Mouse (Mus musculus): ENCODE data around the gene Mgat5. TPM values are rescaled to one million over a fixed set of nuclear protein-coding genes. Genes with fewer than 3 reads are reported as not detected.

Mgat5 gene
- total RNA-seq, 2 experiments from 2014 or later: 2.1 to 2.5 TPM

GRCm38 (mm10) chr1:127248433-127248832, 43.6 kb downstream of the Mgat5 start:
- intact Hi-C loops (cut with DNase I; ENCODE audit: low total_unique reads): no loop called here
- no peak for DNase-seq

- no peak for DNase-seq
- intact Hi-C loops (cut with DNase I; ENCODE audit: low total_unique reads): no loop called here
Observed at GRCm38 (mm10) chr1:127249621-127250020, 44.8 kb downstream of the Mgat5 start.

DNA sequence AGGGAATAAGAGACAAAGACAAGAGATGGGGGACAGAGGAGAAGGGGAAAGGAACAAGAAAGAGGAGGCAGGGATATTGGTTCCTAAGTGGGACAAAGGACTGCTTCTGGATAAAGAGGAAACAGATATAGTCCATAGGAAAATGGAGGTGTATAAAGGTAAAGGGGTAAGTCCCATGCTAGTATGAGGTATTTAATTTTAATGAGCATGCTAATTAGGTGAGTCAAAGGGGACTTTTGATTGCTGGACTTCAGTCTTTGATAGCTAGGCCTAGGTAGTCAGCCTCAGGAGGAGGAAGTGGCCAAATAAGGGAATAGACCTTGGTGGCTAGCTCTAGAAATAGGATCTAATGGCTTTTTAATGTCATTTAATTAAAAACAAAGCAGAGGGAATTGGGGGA, 45.5 kb downstream of the Mgat5 start:
- intact Hi-C loops (cut with DNase I; ENCODE audit: low total_unique reads): no loop called here
- no peak for DNase-seq

GRCm38 (mm10) chr1:127251751-127252150, 46.9 kb downstream of the Mgat5 start:
- intact Hi-C loops (cut with DNase I; ENCODE audit: low total_unique reads): no loop called here
- no peak for DNase-seq

DNA sequence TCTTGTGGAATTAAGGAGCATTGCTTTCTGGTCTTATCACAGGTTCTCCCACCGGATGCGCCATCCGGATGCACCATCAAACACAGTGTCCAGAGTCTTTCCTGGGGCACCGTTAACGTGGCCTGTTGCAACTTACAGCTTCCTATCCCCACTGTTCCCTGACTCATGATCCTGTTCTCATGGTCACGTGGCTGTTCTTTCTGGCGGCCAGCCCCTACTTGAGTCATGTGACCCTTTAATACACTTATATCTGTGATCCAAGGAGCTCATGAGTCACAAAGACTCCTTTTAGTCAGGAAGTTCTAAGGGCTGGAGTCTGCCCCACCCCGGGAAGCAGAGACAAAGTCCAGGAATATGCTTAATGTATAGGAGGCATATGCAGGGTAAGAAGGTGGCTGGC, 52.2 kb downstream of the Mgat5 start:
- DNase-seq: no peak
- intact Hi-C loops (cut with DNase I; ENCODE audit: low total_unique reads): no loop called here

- intact Hi-C loops (cut with DNase I; ENCODE audit: low total_unique reads): no loop called here
- no peak for DNase-seq
Observed at GRCm38 (mm10) chr1:127259669-127260068, 54.9 kb downstream of the Mgat5 start.

DNA sequence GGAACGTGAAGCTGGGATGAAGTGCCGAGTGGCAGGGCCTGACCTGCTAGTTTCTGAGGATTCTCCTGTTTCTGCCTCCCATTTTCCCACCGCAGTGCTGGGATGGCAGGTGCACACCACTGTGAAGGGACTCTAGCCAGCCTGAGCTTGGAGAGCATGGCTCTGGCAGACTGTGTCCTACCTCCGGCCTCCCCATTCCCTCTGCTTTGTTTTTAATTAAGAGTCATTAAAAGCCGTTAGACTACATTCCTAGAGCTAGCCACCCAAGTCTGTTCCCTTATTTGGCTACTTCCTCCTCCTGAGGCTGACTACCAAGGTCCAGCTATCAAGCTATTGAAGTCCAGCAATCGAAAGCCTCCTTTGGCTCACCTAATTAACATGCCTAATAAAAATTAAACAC, 56.2 kb downstream of the Mgat5 start:
- DNase-seq: no peak
- intact Hi-C loops (cut with DNase I; ENCODE audit: low total_unique reads): no loop called here

DNA sequence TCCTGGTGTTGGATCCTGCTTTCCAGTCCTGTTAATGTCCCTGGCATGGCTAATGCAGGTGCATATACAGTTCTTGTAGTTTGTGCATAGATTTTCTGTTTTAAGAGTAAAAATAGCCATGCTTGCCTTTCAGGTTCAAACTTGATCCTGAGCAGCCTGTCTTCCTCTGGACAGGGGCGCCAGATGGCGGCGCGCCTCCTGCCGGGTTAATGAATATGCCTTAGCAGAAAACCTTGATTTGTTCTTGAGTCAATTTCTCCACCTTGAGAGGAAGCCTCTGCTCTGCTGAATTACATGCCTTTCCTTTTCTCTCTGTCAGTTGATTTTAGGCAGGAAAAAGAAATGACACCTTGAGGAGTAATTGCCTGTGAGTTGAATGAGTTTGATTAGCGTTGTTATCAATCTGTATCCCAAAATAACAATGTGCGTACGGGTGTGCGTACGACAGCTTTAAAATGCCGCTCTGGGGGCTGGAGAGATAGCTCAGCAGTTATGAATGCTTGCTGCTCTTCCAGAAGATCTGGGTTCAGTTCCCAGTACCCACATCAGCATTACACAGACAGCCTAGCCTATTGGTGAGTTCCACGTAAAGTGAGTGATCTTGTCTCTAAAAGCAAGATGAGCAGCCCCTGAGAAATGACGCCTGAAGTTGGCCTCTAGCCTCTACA, 57.5 kb downstream of the Mgat5 start:
- intact Hi-C loops (cut with DNase I; ENCODE audit: low total_unique reads): no loop called here

DNA sequence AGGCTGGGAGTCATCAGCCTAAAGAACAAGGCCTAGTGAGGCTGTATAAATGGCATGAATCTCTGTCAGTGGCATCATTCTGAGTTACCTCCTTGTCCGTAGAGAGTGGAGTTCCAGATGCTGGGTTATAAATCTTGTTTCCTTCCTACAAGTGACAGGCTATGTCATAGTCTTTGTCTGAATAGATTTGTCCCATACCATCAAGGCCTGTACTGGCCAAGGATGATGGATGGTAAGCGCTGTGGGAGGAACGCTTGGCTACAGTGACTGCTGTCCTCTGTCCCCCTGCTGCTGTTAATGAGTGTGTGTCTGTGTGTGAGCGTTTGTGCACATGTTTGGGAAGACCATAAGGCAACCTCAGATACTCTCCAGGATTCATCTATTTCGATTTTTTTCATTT, 63.2 kb downstream of the Mgat5 start:
- intact Hi-C loops (cut with DNase I; ENCODE audit: low total_unique reads): no loop called here
- no peak for DNase-seq

More for the DNA sequence above, 57.5 kb downstream of the Mgat5 start:
- no peak for DNase-seq

- intact Hi-C loops (cut with DNase I; ENCODE audit: low total_unique reads): no loop called here
- DNase-seq: no peak
Observed at GRCm38 (mm10) chr1:127269343-127269742, 64.5 kb downstream of the Mgat5 start.

DNA sequence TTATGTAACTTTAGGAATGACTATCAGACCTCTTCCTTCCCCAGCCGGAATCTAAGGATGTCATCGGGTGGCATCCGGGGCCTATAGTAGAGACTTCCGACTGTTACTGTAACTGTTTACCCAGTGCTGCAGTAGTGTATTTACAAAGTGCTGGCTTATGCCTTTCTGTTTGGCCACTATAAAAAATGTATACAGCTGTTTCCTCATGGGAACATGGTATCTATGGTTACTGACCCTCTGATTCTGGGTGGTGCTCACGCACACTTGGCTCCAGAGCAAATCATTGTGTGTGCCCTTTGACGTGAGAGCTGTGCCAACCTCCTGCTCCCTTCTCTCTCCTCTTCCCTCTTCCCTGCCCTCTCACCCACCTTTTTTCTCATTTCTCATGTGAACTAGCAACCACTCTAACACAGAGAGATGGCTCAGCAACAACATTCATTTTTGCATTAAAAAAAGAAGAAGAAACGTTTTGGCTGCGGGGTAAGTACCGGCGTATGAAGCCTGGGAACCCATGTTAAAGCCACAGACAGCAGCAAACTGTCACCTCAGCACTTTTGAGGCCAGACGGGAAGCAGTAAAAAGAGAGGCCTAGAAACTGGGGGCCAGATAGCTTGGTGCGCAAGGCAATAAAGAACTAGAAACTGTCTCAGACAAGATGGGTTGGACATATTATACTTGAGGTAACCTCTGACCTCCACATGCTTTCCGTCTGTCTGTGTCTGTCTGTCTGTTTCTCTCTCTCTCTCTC, 65.6 kb downstream of the Mgat5 start:
- intact Hi-C loops (cut with DNase I; ENCODE audit: low total_unique reads): no loop called here
- no peak for DNase-seq

DNA sequence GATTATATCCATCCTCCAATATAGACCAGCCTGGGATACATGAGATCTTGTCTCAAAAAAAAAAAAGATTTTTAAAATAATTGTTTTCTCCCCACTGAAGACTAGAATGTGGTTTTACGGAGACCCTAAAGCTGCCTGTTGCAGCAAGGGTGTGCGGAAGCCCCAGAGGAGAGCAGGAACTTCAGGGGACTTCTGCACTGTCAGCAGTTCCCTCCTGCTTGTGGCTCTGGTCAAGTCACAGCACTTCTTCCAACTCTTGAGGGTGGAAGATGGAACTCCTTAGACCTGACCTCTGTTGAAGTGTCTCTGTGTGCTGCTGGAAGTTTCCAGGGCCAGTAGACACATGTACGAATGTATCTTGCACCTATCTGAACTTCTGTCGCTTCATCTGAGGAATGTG, 66.3 kb downstream of the Mgat5 start:
- DNase-seq: no peak
- intact Hi-C loops (cut with DNase I; ENCODE audit: low total_unique reads): no loop called here

- no peak for DNase-seq
- intact Hi-C loops (cut with DNase I; ENCODE audit: low total_unique reads): no loop called here
Observed at GRCm38 (mm10) chr1:127273363-127273762, 68.5 kb downstream of the Mgat5 start.

DNA sequence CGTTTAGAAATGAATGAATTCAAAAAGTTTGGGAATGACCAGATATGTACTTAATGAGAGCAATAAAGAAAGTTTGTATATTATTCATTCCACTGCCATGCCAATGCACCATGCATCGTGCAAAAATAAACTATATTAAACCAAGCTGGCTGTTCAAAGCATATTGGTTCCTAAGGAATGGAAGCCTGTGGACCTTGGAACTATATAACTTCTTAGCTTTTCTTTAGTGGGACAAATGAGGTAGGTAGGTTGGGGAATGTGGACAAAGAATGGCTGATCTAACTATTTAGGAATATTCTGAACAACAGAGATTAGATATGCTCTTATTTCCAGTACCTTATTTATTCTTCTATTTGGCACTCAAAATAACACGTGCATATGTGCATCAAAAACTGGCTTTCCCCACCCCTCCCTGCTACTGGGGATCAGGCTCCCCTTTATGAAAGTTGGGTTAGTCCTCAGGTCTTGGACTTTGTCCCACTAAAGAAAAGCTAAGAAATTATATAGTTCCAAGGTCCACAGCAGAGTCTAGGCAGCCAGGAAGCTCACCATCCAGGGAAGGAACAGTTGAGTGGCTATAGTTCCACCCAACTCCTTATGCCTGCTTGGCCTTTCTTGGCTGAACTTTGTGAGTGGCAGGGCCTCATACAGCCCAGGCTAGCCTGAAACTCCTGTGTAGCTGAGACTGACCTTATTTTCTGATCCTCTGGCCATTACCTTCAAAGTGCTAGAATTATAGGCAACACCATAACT, 70.9 kb downstream of the Mgat5 start:
- intact Hi-C loops (cut with DNase I; ENCODE audit: low total_unique reads): no loop called here
- DNase-seq: no peak

GRCm38 (mm10) chr1:127278067-127278466, 73.3 kb downstream of the Mgat5 start:
- no peak for DNase-seq
- intact Hi-C loops (cut with DNase I; ENCODE audit: low total_unique reads): no loop called here

DNA sequence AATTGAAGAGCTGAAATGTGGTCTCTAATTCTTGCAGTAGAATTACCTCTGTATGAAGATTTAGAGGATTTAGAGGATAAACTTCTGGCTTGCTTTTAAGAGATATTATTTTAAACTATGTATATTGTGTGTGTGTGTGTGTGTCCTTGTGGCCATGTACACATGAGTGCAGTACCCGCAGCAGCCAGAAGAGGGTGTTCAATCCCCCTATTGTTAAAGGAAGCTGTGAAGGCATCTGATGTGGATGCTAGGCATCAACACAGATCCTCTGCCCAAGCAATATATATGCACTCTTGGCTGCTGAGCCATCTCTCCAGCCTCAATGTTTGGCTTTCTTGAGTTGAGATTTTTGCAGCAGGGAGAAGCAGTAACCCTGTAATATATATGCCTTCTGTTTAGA, 75.4 kb downstream of the Mgat5 start:
- DNase-seq: no peak
- intact Hi-C loops (cut with DNase I; ENCODE audit: low total_unique reads): no loop called here

DNA sequence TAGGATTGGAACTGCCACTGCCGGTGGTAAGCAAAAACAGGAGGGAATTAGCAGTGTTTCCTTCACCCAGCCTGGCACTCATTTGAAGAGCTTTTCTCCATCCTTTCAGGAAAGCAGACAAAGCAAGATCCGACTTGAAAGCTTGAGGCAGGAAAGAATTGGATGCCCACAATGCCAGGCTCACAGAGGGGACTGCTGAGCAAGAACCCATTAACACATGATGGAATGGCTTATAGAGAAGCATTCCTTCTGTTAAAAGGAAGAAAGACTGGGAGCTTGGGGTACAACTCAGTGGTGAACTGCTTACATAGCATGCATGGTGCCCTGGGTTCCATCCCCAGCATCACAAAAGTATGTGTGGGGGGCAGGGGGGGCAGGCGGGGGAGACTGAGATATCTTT, 80.2 kb downstream of the Mgat5 start:
- intact Hi-C loops (cut with DNase I; ENCODE audit: low total_unique reads): no loop called here
- no peak for DNase-seq

- DNase-seq: no peak
- intact Hi-C loops (cut with DNase I; ENCODE audit: low total_unique reads): no loop called here
Observed at GRCm38 (mm10) chr1:127287505-127287904, 82.7 kb downstream of the Mgat5 start.

GRCm38 (mm10) chr1:127290879-127291278, 86.1 kb downstream of the Mgat5 start:
- no peak for DNase-seq
- intact Hi-C loops (cut with DNase I; ENCODE audit: low total_unique reads): no loop called here

- no peak for DNase-seq
- intact Hi-C loops (cut with DNase I; ENCODE audit: low total_unique reads): no loop called here
Observed at GRCm38 (mm10) chr1:127291721-127292120, 86.9 kb downstream of the Mgat5 start.

- DNase-seq: no peak
- intact Hi-C loops (cut with DNase I; ENCODE audit: low total_unique reads): no loop called here
Observed at GRCm38 (mm10) chr1:127293286-127293685, 88.5 kb downstream of the Mgat5 start.
